Mouse (Mus musculus): ENCODE results near the gene Wnt9b. TPM values are rescaled to one million over a fixed set of nuclear protein-coding genes. Genes with fewer than 3 reads are reported as not detected.

Gene Wnt9b
- polyA plus RNA-seq (2012; ENCODE audit: insufficient read depth, insufficient read length, missing spikeins) = not detected in 2 replicates

- Histone ChIP-seq H3K4me3 (ENCODE audit: insufficient read depth, low read length) (peak within 1 kb of the TSS; percentile 48), H3K27ac (ENCODE audit: insufficient read depth, low read depth, low read length) (no peak within 1 kb of the TSS), H3K4me1 (ENCODE audit: control insufficient read depth, insufficient read depth, low read length) (peaks cover 10% of the 10 kb centered on the region)
- TF ChIP-seq CTCF (IDR thresholded peaks at IDR 0.05; ENCODE audit: low read depth, low read length) = no peak
- no peak for TF ChIP-seq POLR2A (IDR thresholded peaks at IDR 0.05; ENCODE audit: borderline replicate concordance, low read depth, low read length)
These were observed at the start of gene Wnt9b for GRCm38 (mm10) chr11:103749306-103750089. Gene Wnt9b (minus strand): TSS chr11:103749821.

- Histone ChIP-seq H3K4me3 (ENCODE audit: insufficient read depth, low read length) (no peak overlapping the region), H3K4me1 (ENCODE audit: control insufficient read depth, insufficient read depth, low read length) (no peaks in the 10 kb centered on the region), H3K27ac (ENCODE audit: insufficient read depth, low read depth, low read length) (no peak overlapping the region)
- TF ChIP-seq POLR2A (IDR thresholded peaks at IDR 0.05; ENCODE audit: borderline replicate concordance, low read depth, low read length) = no peak
- no peak for TF ChIP-seq CTCF (IDR thresholded peaks at IDR 0.05; ENCODE audit: low read depth, low read length)
These were observed 40.3 kb upstream of the Wnt9b start for GRCm38 (mm10) chr11:103789951-103790350.

GRCm38 (mm10) chr11:103780152-103780551, 30.5 kb upstream of the Wnt9b start:
- H3K4me3 ChIP-seq (ENCODE audit: insufficient read depth, low read length) = no peak overlapping the region
- no peak overlapping the region for H3K27ac ChIP-seq (ENCODE audit: insufficient read depth, low read depth, low read length)
- TF ChIP-seq CTCF (IDR thresholded peaks at IDR 0.05; ENCODE audit: low read depth, low read length) (no peak), POLR2A (IDR thresholded peaks at IDR 0.05; ENCODE audit: borderline replicate concordance, low read depth, low read length) (no peak)
- no peaks in the 10 kb centered on the region for H3K4me1 ChIP-seq (ENCODE audit: control insufficient read depth, insufficient read depth, low read length)

GRCm38 (mm10) chr11:103774228-103774530, 24.6 kb upstream of the Wnt9b start:
- no peak overlapping the region for H3K4me3 ChIP-seq (ENCODE audit: insufficient read depth, low read length)
- H3K27ac ChIP-seq (ENCODE audit: insufficient read depth, low read depth, low read length) = no peak overlapping the region
- no peaks in the 10 kb centered on the region for H3K4me1 ChIP-seq (ENCODE audit: control insufficient read depth, insufficient read depth, low read length)
- TF ChIP-seq CTCF (IDR thresholded peaks at IDR 0.05; ENCODE audit: low read depth, low read length) (no peak), POLR2A (IDR thresholded peaks at IDR 0.05; ENCODE audit: borderline replicate concordance, low read depth, low read length) (no peak)

- no peak within 1 kb of the TSS for H3K27ac ChIP-seq (ENCODE audit: insufficient read depth, low read depth, low read length)
- TF ChIP-seq POLR2A (IDR thresholded peaks at IDR 0.05; ENCODE audit: borderline replicate concordance, low read depth, low read length) (no peak), CTCF (IDR thresholded peaks at IDR 0.05; ENCODE audit: low read depth, low read length) (no peak)
- no peaks in the 10 kb centered on the region for H3K4me1 ChIP-seq (ENCODE audit: control insufficient read depth, insufficient read depth, low read length)
- no peak within 1 kb of the TSS for H3K4me3 ChIP-seq (ENCODE audit: insufficient read depth, low read length)
These were observed 24.0 kb upstream of the Wnt9b start, which contains the start of gene Wnt3 for GRCm38 (mm10) chr11:103773387-103774227. Gene Wnt3 (plus strand): TSS chr11:103774150.

- H3K27ac ChIP-seq (ENCODE audit: insufficient read depth, low read depth, low read length) = no peak overlapping the region
- H3K4me1 ChIP-seq (ENCODE audit: control insufficient read depth, insufficient read depth, low read length) = no peaks in the 10 kb centered on the region
- no peak overlapping the region for H3K4me3 ChIP-seq (ENCODE audit: insufficient read depth, low read length)
- no peak for TF ChIP-seq CTCF (IDR thresholded peaks at IDR 0.05; ENCODE audit: low read depth, low read length)
- TF ChIP-seq POLR2A (IDR thresholded peaks at IDR 0.05; ENCODE audit: borderline replicate concordance, low read depth, low read length) = no peak
These were observed 23.1 kb upstream of the Wnt9b start for GRCm38 (mm10) chr11:103772505-103773386.

GRCm38 (mm10) chr11:103771160-103771817, 21.7 kb upstream of the Wnt9b start:
- no peaks in the 10 kb centered on the region for H3K4me1 ChIP-seq (ENCODE audit: control insufficient read depth, insufficient read depth, low read length)
- TF ChIP-seq CTCF (IDR thresholded peaks at IDR 0.05; ENCODE audit: low read depth, low read length) (no peak), POLR2A (IDR thresholded peaks at IDR 0.05; ENCODE audit: borderline replicate concordance, low read depth, low read length) (no peak)
- H3K27ac ChIP-seq (ENCODE audit: insufficient read depth, low read depth, low read length) = no peak overlapping the region
- no peak overlapping the region for H3K4me3 ChIP-seq (ENCODE audit: insufficient read depth, low read length)

GRCm38 (mm10) chr11:103765556-103766011, 16.0 kb upstream of the Wnt9b start:
- no peak for TF ChIP-seq CTCF (IDR thresholded peaks at IDR 0.05; ENCODE audit: low read depth, low read length)
- Histone ChIP-seq H3K4me1 (ENCODE audit: control insufficient read depth, insufficient read depth, low read length) (no peaks in the 10 kb centered on the region), H3K4me3 (ENCODE audit: insufficient read depth, low read length) (no peak overlapping the region), H3K27ac (ENCODE audit: insufficient read depth, low read depth, low read length) (no peak overlapping the region)

- Histone ChIP-seq H3K4me1 (ENCODE audit: control insufficient read depth, insufficient read depth, low read length) (no peaks in the 10 kb centered on the region), H3K4me3 (ENCODE audit: insufficient read depth, low read length) (no peak overlapping the region)
These were observed 15.0 kb upstream of the Wnt9b start for GRCm38 (mm10) chr11:103764601-103765000.

More at GRCm38 (mm10) chr11:103764601-103765000, 15.0 kb upstream of the Wnt9b start:
- no peak overlapping the region for H3K27ac ChIP-seq (ENCODE audit: insufficient read depth, low read depth, low read length)
- no peak for TF ChIP-seq POLR2A (IDR thresholded peaks at IDR 0.05; ENCODE audit: borderline replicate concordance, low read depth, low read length)
- TF ChIP-seq CTCF (IDR thresholded peaks at IDR 0.05; ENCODE audit: low read depth, low read length) = no peak

Measured in bone marrow macrophage, adult 2 months (primary cell).